Mouse (Mus musculus): ENCODE results near the gene Adsl. TPM values are rescaled to one million over a fixed set of nuclear protein-coding genes. Genes with fewer than 3 reads are reported as not detected.

Gene Adsl
- polyA plus RNA-seq, 1 experiment from 2014 or later: 256 TPM

DNA sequence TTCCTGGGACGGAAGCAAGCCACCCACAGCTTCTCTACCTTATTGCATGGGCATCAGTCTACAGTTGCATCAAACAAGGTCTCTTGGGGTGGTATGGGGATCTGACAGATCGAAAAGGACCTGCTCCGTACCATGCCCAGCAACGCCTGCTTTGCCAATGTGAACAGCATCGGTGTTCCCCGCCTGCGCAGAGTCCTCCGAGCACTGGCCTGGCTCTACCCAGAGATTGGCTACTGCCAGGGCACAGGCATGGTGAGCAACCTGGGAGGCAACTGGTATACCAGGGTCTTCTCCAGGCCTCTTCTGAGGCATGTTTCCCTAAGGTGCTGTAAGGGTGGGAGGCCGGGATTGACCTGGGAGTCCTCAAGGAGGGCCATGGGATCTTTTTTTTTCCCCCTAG, 59.0 kb downstream of the Adsl start:
- no peaks in the 10 kb centered on the region for H3K27me3 ChIP-seq (replicated peaks; ENCODE audit: control insufficient read depth, insufficient read depth, low read length)
- no peaks in the 10 kb centered on the region for H3K9me3 ChIP-seq (ENCODE audit: control insufficient read depth, low read length)
- H3K4me2 ChIP-seq: no peak overlapping the region
- DNase-seq (ENCODE audit: low spot score) (no peak), ATAC-seq (replicated peaks; ENCODE audit: low FRiP score) (no peak)
- no peak overlapping the region for H3K27ac ChIP-seq (ENCODE audit: low read depth, low read length)
- peaks cover 9% of the 10 kb centered on the region for H3K36me3 ChIP-seq (ENCODE audit: control insufficient read depth, insufficient read depth, low read length)
- no peak overlapping the region for H3K4me3 ChIP-seq (ENCODE audit: low read depth, low read length)
- no peak overlapping the region for H3K9ac ChIP-seq (ENCODE audit: low read depth, low read length)
- peaks cover 4% of the 10 kb centered on the region for H3K4me1 ChIP-seq (replicated peaks; ENCODE audit: control insufficient read depth, insufficient read depth, low read length)
- WGBS: 95% methylated on average over 9 of the region's 9 CpGs

DNA sequence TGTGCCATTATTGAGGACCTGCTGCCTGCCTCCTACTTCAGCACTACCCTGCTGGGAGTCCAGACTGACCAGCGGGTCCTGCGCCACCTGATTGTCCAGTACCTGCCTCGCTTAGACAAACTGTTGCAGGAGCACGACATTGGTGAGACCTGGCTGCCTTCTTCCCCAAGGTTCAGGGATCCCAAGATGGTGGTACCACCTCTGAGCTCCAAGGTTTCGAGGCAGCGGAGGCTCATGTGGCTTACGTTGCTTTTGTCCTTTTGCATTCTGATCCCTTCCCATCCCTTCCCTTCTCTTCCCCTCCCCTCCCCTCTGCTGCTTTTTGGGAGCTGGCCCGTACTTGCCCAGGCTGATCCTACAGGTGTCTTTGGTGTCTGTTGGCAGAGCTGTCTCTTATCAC, 59.6 kb downstream of the Adsl start:
- Histone ChIP-seq H3K9me3 (ENCODE audit: control insufficient read depth, low read length) (no peaks in the 10 kb centered on the region), H3K27ac (ENCODE audit: low read depth, low read length) (no peak overlapping the region), H3K4me3 (ENCODE audit: low read depth, low read length) (no peak overlapping the region), H3K4me2 (no peak overlapping the region), H3K36me3 (ENCODE audit: control insufficient read depth, insufficient read depth, low read length) (peaks cover 9% of the 10 kb centered on the region), H3K27me3 (replicated peaks; ENCODE audit: control insufficient read depth, insufficient read depth, low read length) (no peaks in the 10 kb centered on the region), H3K9ac (ENCODE audit: low read depth, low read length) (no peak overlapping the region), H3K4me1 (replicated peaks; ENCODE audit: control insufficient read depth, insufficient read depth, low read length) (peaks cover 4% of the 10 kb centered on the region)
- WGBS: 85% methylated on average over 8 of the region's 8 CpGs
- no peak for ATAC-seq (replicated peaks; ENCODE audit: low FRiP score)
- no peak for DNase-seq (ENCODE audit: low spot score)

DNA sequence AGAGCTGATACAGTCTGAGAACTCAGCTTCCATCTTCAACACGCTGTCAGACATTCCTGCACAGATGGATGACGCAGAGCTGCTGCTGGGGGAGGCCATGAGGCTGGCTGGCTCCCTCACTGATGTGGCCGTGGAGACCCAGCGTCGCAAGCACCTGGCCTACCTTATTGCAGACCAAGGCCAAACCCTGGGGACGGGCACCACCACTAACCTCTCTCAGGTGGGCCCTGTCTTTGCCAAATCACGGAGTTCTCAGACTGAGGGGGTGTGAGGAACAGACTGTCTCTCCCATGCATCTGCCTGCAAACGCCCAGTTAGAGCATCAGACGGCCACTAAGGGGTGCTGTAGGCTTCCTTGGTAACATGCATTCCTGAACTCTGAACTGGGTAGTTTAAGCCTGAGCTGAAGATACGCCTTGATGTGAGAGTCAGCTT, 60.4 kb downstream of the Adsl start:
- Histone ChIP-seq H3K27ac (ENCODE audit: low read depth, low read length) (no peak overlapping the region), H3K4me3 (ENCODE audit: low read depth, low read length) (no peak overlapping the region), H3K9me3 (ENCODE audit: control insufficient read depth, low read length) (no peaks in the 10 kb centered on the region), H3K27me3 (replicated peaks; ENCODE audit: control insufficient read depth, insufficient read depth, low read length) (no peaks in the 10 kb centered on the region), H3K9ac (ENCODE audit: low read depth, low read length) (no peak overlapping the region), H3K4me2 (no peak overlapping the region), H3K4me1 (replicated peaks; ENCODE audit: control insufficient read depth, insufficient read depth, low read length) (no peaks in the 10 kb centered on the region), H3K36me3 (ENCODE audit: control insufficient read depth, insufficient read depth, low read length) (peaks cover 8% of the 10 kb centered on the region; the same call in 1 of the 2 replicates)
- 63% methylated on average over 10 of the region's 10 CpGs for WGBS
- no peak for DNase-seq (ENCODE audit: low spot score)
- ATAC-seq (replicated peaks; ENCODE audit: low FRiP score): no peak

DNA sequence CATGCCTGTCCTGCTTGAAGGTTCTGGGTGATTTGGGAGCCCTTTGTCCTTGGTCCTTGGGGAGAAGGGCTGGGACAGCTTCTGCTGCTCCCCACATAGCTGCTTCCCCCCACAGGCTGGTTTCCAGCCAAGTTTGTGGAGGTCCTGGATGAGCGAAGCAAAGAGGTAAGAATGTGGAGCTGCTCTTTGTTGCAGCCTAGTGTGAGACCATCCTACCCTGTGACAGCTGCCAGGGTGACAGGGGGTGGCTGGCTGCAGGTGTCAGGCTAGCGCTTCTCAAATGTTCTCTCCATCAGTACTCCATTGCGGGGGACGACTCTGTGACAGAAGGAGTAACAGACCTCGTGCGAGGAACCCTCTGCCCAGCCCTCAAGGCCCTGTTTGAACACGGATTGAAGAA, 61.8 kb downstream of the Adsl start:
- Histone ChIP-seq H3K36me3 (ENCODE audit: control insufficient read depth, insufficient read depth, low read length) (peaks cover 8% of the 10 kb centered on the region; the same call in 1 of the 2 replicates), H3K9me3 (ENCODE audit: control insufficient read depth, low read length) (no peaks in the 10 kb centered on the region), H3K27me3 (replicated peaks; ENCODE audit: control insufficient read depth, insufficient read depth, low read length) (no peaks in the 10 kb centered on the region), H3K4me3 (ENCODE audit: low read depth, low read length) (no peak overlapping the region), H3K9ac (ENCODE audit: low read depth, low read length) (no peak overlapping the region), H3K4me1 (replicated peaks; ENCODE audit: control insufficient read depth, insufficient read depth, low read length) (no peaks in the 10 kb centered on the region), H3K4me2 (no peak overlapping the region), H3K27ac (ENCODE audit: low read depth, low read length) (no peak overlapping the region)
- ATAC-seq (replicated peaks; ENCODE audit: low FRiP score) (no peak), DNase-seq (ENCODE audit: low spot score) (no peak)
- 80% methylated on average over 7 of the region's 7 CpGs for WGBS

DNA sequence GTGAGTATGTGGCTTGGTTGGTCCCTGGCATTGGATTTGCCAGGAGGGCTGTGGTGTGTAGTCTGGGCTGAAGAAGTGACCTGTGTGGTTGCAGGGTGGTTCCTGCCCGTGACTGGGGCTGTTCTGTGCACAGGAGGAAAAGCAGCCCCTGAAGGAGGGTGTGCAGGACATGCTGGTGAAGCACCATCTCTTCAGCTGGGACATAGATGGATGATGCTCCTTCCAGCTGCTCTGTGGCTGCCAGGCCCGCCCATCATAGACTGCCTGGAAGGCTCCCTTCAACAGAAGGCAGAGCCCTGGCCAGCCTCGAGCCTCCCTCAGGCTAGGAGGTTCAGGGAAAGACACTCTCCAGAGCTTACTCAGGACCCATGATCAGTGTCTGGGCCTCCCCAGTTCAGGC, 63.2 kb downstream of the Adsl start:
- no peak for DNase-seq (ENCODE audit: low spot score)
- no peak overlapping the region for H3K27ac ChIP-seq (ENCODE audit: low read depth, low read length)
- H3K4me1 ChIP-seq (replicated peaks; ENCODE audit: control insufficient read depth, insufficient read depth, low read length): no peaks in the 10 kb centered on the region
- H3K36me3 ChIP-seq (ENCODE audit: control insufficient read depth, insufficient read depth, low read length): peaks cover 14% of the 10 kb centered on the region
- 63% methylated on average over 3 of the region's 3 CpGs for WGBS
- H3K4me3 ChIP-seq (ENCODE audit: low read depth, low read length): no peak overlapping the region
- H3K27me3 ChIP-seq (replicated peaks; ENCODE audit: control insufficient read depth, insufficient read depth, low read length): no peaks in the 10 kb centered on the region
- no peak overlapping the region for H3K4me2 ChIP-seq
- H3K9me3 ChIP-seq (ENCODE audit: control insufficient read depth, low read length): no peaks in the 10 kb centered on the region
- no peak for ATAC-seq (replicated peaks; ENCODE audit: low FRiP score)
- no peak overlapping the region for H3K9ac ChIP-seq (ENCODE audit: low read depth, low read length)

DNA sequence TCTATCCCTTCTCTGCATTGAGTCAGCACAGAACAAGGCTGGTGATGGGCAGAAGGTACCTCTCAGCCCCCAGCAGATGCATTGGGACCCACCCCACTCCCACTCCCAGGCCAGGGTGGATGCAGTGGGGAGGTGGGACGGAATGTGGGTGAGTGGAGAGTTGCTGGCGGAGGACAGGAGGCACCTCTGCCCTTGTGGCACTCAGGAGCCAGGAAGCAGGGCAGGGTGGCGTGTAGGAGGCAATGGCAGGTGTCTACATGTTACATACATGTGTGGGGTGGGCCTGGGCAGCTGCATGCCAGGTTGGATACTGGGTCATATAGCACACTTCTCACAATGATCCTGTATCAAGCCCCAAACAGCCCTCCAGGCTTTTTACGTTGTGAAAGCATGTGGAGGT, 64.1 kb downstream of the Adsl start:
- H3K9ac ChIP-seq (ENCODE audit: low read depth, low read length): no peak overlapping the region
- WGBS: 81% methylated on average over 4 of the region's 4 CpGs
- no peak overlapping the region for H3K27ac ChIP-seq (ENCODE audit: low read depth, low read length)
- peaks cover 18% of the 10 kb centered on the region for H3K36me3 ChIP-seq (ENCODE audit: control insufficient read depth, insufficient read depth, low read length)
- H3K9me3 ChIP-seq (ENCODE audit: control insufficient read depth, low read length): no peaks in the 10 kb centered on the region
- H3K4me1 ChIP-seq (replicated peaks; ENCODE audit: control insufficient read depth, insufficient read depth, low read length): no peaks in the 10 kb centered on the region
- H3K4me3 ChIP-seq (ENCODE audit: low read depth, low read length): no peak overlapping the region
- H3K4me2 ChIP-seq: no peak overlapping the region
- H3K27me3 ChIP-seq (replicated peaks; ENCODE audit: control insufficient read depth, insufficient read depth, low read length): no peaks in the 10 kb centered on the region
- ATAC-seq (replicated peaks; ENCODE audit: low FRiP score) (no peak), DNase-seq (ENCODE audit: low spot score) (no peak)

DNA sequence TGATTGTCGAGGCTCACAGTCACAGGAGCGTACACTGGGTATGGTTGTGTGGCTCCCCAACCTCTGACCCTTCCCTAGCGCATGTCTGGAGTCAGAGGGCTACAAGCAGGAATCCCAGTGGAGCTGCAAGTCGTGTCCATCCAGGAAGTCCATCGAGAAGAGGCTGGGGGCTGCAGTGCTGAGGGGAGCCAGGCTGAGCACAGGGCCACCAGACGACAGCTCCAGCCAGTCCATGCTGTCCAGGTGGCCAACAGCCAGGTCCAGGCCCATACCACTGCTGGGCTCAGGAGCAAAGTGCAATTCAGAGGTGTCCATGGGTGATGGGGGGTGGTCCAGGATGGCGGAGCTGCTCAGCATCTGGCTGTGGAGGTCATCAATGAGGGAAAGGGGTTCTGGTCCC, 64.9 kb downstream of the Adsl start:
- Histone ChIP-seq H3K9me3 (ENCODE audit: control insufficient read depth, low read length) (no peaks in the 10 kb centered on the region), H3K4me1 (replicated peaks; ENCODE audit: control insufficient read depth, insufficient read depth, low read length) (no peaks in the 10 kb centered on the region), H3K27ac (ENCODE audit: low read depth, low read length) (no peak overlapping the region), H3K27me3 (replicated peaks; ENCODE audit: control insufficient read depth, insufficient read depth, low read length) (no peaks in the 10 kb centered on the region), H3K9ac (ENCODE audit: low read depth, low read length) (no peak overlapping the region), H3K36me3 (ENCODE audit: control insufficient read depth, insufficient read depth, low read length) (peaks cover 22% of the 10 kb centered on the region), H3K4me3 (ENCODE audit: low read depth, low read length) (no peak overlapping the region), H3K4me2 (no peak overlapping the region)
- no peak for DNase-seq (ENCODE audit: low spot score)
- ATAC-seq (replicated peaks; ENCODE audit: low FRiP score): no peak
- WGBS: 89% methylated on average over 7 of the region's 7 CpGs

DNA sequence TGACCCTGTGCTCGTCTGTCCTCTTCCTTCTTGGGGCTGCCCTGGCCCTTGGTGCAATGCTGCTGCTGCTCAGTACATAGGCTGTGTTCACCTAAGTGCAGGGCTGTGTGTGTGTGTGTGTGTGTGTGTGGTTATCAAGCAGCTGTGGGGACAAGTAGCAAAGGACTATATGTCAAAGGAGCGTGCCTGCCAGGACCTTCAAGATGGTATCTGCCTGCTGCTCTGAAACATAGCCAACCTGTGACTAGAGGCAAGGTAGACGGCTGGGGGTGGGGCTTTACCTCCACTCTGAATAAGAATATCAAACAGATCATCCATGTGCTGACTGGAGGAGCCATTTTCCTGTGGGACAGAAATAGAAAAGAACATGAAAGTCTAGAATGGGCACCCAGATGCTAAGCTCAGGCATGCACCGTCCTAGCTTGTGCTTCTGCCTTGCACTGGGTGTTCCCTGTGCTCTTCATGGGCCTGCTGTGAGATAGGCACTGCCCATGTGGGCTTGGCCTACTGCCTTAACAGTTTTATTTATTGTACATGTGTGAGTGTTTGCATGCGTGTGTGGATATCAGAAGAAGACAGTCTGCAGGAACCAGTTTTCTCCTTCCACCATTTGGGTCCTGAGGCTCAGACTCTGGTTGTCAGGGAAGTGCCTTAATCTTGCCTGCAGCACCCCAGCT, 66.9 kb downstream of the Adsl start:
- H3K27me3 ChIP-seq (replicated peaks; ENCODE audit: control insufficient read depth, insufficient read depth, low read length): no peaks in the 10 kb centered on the region
- no peak overlapping the region for H3K4me2 ChIP-seq
- H3K9me3 ChIP-seq (ENCODE audit: control insufficient read depth, low read length): no peaks in the 10 kb centered on the region
- no peak for DNase-seq (ENCODE audit: low spot score)
- no peak for ATAC-seq (replicated peaks; ENCODE audit: low FRiP score)
- peaks cover 25% of the 10 kb centered on the region for H3K36me3 ChIP-seq (ENCODE audit: control insufficient read depth, insufficient read depth, low read length)
- H3K27ac ChIP-seq (ENCODE audit: low read depth, low read length): no peak overlapping the region
- no peak overlapping the region for H3K4me3 ChIP-seq (ENCODE audit: low read depth, low read length)
- no peaks in the 10 kb centered on the region for H3K4me1 ChIP-seq (replicated peaks; ENCODE audit: control insufficient read depth, insufficient read depth, low read length)
- WGBS: 78% methylated on average over 5 of the region's 5 CpGs
- no peak overlapping the region for H3K9ac ChIP-seq (ENCODE audit: low read depth, low read length)

DNA sequence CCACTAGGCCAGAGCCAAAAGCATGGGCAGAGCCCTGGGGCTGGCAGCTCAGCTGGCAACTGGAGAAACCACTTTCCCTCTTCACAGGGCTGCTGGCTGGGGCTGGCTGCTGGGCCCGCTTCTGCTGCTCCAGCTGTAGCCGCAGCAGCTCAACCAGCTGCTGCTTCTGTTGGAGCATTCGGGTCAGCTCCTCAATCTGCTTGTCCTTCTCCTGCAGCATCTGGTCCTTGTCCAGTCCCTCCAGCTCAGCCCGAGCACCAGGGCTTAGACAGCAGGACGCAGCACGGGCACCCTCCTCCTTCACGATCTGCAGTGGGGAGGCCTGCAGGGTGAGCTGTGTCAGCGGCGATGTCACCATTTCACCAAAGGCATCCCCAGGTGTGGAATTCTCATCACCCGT, 68.2 kb downstream of the Adsl start:
- no peak for DNase-seq (ENCODE audit: low spot score)
- H3K27me3 ChIP-seq (replicated peaks; ENCODE audit: control insufficient read depth, insufficient read depth, low read length): no peaks in the 10 kb centered on the region
- no peaks in the 10 kb centered on the region for H3K9me3 ChIP-seq (ENCODE audit: control insufficient read depth, low read length)
- ATAC-seq (replicated peaks; ENCODE audit: low FRiP score): no peak
- H3K4me3 ChIP-seq (ENCODE audit: low read depth, low read length): no peak overlapping the region
- peaks cover 20% of the 10 kb centered on the region for H3K36me3 ChIP-seq (ENCODE audit: control insufficient read depth, insufficient read depth, low read length)
- 90% methylated on average over 10 of the region's 10 CpGs for WGBS
- no peak overlapping the region for H3K4me2 ChIP-seq
- H3K9ac ChIP-seq (ENCODE audit: low read depth, low read length): no peak overlapping the region
- peaks cover 5% of the 10 kb centered on the region; the same call in 1 of the 2 replicates for H3K4me1 ChIP-seq (replicated peaks; ENCODE audit: control insufficient read depth, insufficient read depth, low read length)
- no peak overlapping the region for H3K27ac ChIP-seq (ENCODE audit: low read depth, low read length)
